Mouse (Mus musculus) adrenal gland, postnatal 25 days (tissue): ENCODE results near the gene Polr3gl. TPM values are rescaled to one million over a fixed set of nuclear protein-coding genes. Genes with fewer than 3 reads are reported as not detected.
"Not testable (repeated sequence)": the region's sequence is repeated elsewhere in the genome, so short reads cannot be mapped to it uniquely, and the experiment has no call there.

Experiments
- DNase-seq: peaks from one replicate; pipeline ENCODE4 v3.0.0; 2021; ENCODE audit warnings: mixed read lengths
- long read RNA-seq: library from polyadenylated mRNA; stranded (forward); transcript quantifications from one replicate; pipeline ENCODE4 v2.0.0, GENCODE M21; 2021
- total RNA-seq: library from RNA; stranded (reverse); gene quantifications from 2 replicates; pipeline ENCODE4 v1.2.3, GENCODE M21; 2021

Polr3gl gene
- total RNA-seq, result 37.7 and 44.9 TPM in 2 replicates
- long read RNA-seq, transcript Polr3gl-201 (8 exons, 1,427 nt), result major isoform, 17 of 29 reads
- long read RNA-seq, partial matches to known transcripts, result 2 of 29 reads
- long read RNA-seq, other reads (novel, unspliced or antisense), result 5 of 29 reads

GRCm38 (mm10) chr3:96593790-96594560, at the start of gene Polr3gl:
Gene Polr3gl, minus strand, starts transcription at chr3:96594181.
- peak; percentile 93 for DNase-seq

- peak; percentile 69 for DNase-seq
Observed at GRCm38 (mm10) chr3:96639219-96639618, 45.2 kb upstream of the Polr3gl start.

GRCm38 (mm10) chr3:96636448-96636847, 42.5 kb upstream of the Polr3gl start:
- DNase-seq, result no peak

GRCm38 (mm10) chr3:96635906-96636305, 41.9 kb upstream of the Polr3gl start:
- DNase-seq, result no peak

GRCm38 (mm10) chr3:96634928-96635879, 41.2 kb upstream of the Polr3gl start, which contains the start of the genes Pex11b and Gm42957:
Gene Pex11b, plus strand, starts transcription at chr3:96635376.
Gene Gm42957, plus strand, starts transcription at chr3:96635474.
- peak; percentile 91 for DNase-seq

- DNase-seq, result no peak
Observed at GRCm38 (mm10) chr3:96634015-96634414, 40.0 kb upstream of the Polr3gl start.

GRCm38 (mm10) chr3:96632058-96632457, 38.1 kb upstream of the Polr3gl start:
- no peak for DNase-seq

GRCm38 (mm10) chr3:96629729-96630600, 36.0 kb upstream of the Polr3gl start, which contains the start of gene Rbm8a:
Gene Rbm8a, plus strand, starts transcription at chr3:96629933.
- DNase-seq, result peak; percentile 92

GRCm38 (mm10) chr3:96623201-96623600, 29.2 kb upstream of the Polr3gl start:
- no peak for DNase-seq

- DNase-seq, result no peak
Observed at GRCm38 (mm10) chr3:96617941-96618340, 24.0 kb upstream of the Polr3gl start.

GRCm38 (mm10) chr3:96606618-96607017, 12.6 kb upstream of the Polr3gl start:
- DNase-seq, result no peak

GRCm38 (mm10) chr3:96606007-96606406, 12.0 kb upstream of the Polr3gl start:
- not testable (repeated sequence) for DNase-seq

- DNase-seq, result no peak
Observed at GRCm38 (mm10) chr3:96603311-96603710, 9.3 kb upstream of the Polr3gl start.

GRCm38 (mm10) chr3:96602704-96603084, 8.7 kb upstream of the Polr3gl start:
- no peak for DNase-seq

GRCm38 (mm10) chr3:96601941-96602703, 8.1 kb upstream of the Polr3gl start:
- DNase-seq, result peak; percentile 42

- DNase-seq, result peak; percentile 75
Observed at GRCm38 (mm10) chr3:96601251-96601787, 7.3 kb upstream of the Polr3gl start.

- DNase-seq, result peak; percentile 89
Observed at GRCm38 (mm10) chr3:96600639-96601250, 6.8 kb upstream of the Polr3gl start, which contains the start of gene Lix1l. Gene Lix1l, plus strand, starts transcription at chr3:96601149.

GRCm38 (mm10) chr3:96599411-96599810, 5.4 kb upstream of the Polr3gl start:
- no peak for DNase-seq

- no peak for DNase-seq
Observed at GRCm38 (mm10) chr3:96599069-96599393, 5.0 kb upstream of the Polr3gl start.
